Mouse (Mus musculus) limb, embryonic 14.5 days (tissue): ENCODE data around the gene Tesmin. TPM values are rescaled to one million over a fixed set of nuclear protein-coding genes. Genes with fewer than 3 reads are reported as not detected.

Experiments
- ATAC-seq: fragments of 200-750 bp; cut with Nextera tagmentation; 2 replicates; pipeline ENCODE4 v1.8.0; 2017; ENCODE audit warnings: low read depth, moderate number of reproducible peaks, moderate TSS enrichment; ENCODE audit not compliant: low FRiP score
- DNase-seq: peaks from one replicate; pipeline ENCODE4 v3.0.0-alpha.2; 2015; ENCODE audit warnings: low spot score
- H3K27ac ChIP-seq: fragments of 300-500 bp; sonication (generic); replicated peaks from 2 replicates; pipeline ENCODE4 v1.5.1; 2014; ENCODE audit warnings: low read depth, mild to moderate bottlenecking, low read length, moderate library complexity, mixed read lengths
- H3K27me3 ChIP-seq: fragments of 300-500 bp; sonication (generic); 2 replicates; pipeline ENCODE4 v1.6.1; 2014; ENCODE audit warnings: low read length, mixed read lengths; ENCODE audit not compliant: control insufficient read depth, insufficient read depth
- H3K36me3 ChIP-seq: fragments of 300-500 bp; sonication (generic); 2 replicates; pipeline ENCODE4 v1.6.1; 2014; ENCODE audit warnings: mild to moderate bottlenecking, low read length, moderate library complexity, mixed read lengths; ENCODE audit not compliant: control insufficient read depth, insufficient read depth
- H3K4me1 ChIP-seq: fragments of 300-500 bp; sonication (generic); 2 replicates; pipeline ENCODE4 v1.6.1; 2014; ENCODE audit warnings: antibody characterized with exemption, low read length, mixed read lengths; ENCODE audit not compliant: control insufficient read depth, insufficient read depth
- H3K4me2 ChIP-seq: fragments of 300-500 bp; sonication (generic); replicated peaks from 2 replicates; pipeline ENCODE4 v1.6.1; 2014; ENCODE audit warnings: low read depth, mild to moderate bottlenecking, low read length, moderate library complexity; ENCODE audit not compliant: severe bottlenecking
- H3K4me3 ChIP-seq: fragments of 300-500 bp; sonication (generic); replicated peaks from 2 replicates; pipeline ENCODE4 v1.5.1; 2014; ENCODE audit warnings: low read length
- H3K9ac ChIP-seq: fragments of 300-500 bp; sonication (generic); 2 replicates; pipeline ENCODE4 v1.6.1; 2014; ENCODE audit warnings: mild to moderate bottlenecking, low read depth, low read length, moderate library complexity; ENCODE audit not compliant: severe bottlenecking
- H3K9me3 ChIP-seq: fragments of 300-500 bp; sonication (generic); 2 replicates; pipeline ENCODE4 v1.6.1; 2016; ENCODE audit warnings: low read length; ENCODE audit not compliant: control insufficient read depth
- POLR2A ChIP-seq: fragments of 200-500 bp; IDR thresholded peaks from 2 replicates; pipeline ENCODE4 v1.8.0; 2012; ENCODE audit warnings: inconsistent platforms, mild to moderate bottlenecking, moderate library complexity, borderline replicate concordance; ENCODE audit not compliant: insufficient read depth, insufficient read length; ENCODE audit errors: extremely low read depth
- WGBS: fragments of 180-500 bp; shearing (Covaris S2); extraction: QIAGEN DNeasy Blood & Tissue Kit; methylation state at CpG from one replicate; pipeline ENCODE4 v1.1.7; 2014; 5-methylcytosine and 5-hydroxymethylcytosine counted together
- polyA plus RNA-seq, 2 experiments: library from polyadenylated mRNA; depleted of rRNA in 1 of 2; stranded (reverse) in 1 of 2; unstranded in 1 of 2; fragments of >200 nt; fragmentation: Nextera tagmentation in 1 of 2; extraction: Ambion mirVana in 1 of 2; gene quantifications; 2 replicates each; pipeline versions ENCODE4 v1.2.1 to v1.2.3; 2012 to 2014

Gene Tesmin
- polyA plus RNA-seq, 2 experiments: 0.29 to 0.34 TPM

GRCm38 (mm10) chr19:3437980-3438379 is 49.3 kb downstream of the Tesmin start:
- Histone ChIP-seq H3K27ac (no peak overlapping the region), H3K9ac (no peak overlapping the region), H3K36me3 (no peaks in the 10 kb centered on the region), H3K4me3 (no peak overlapping the region), H3K27me3 (no peaks in the 10 kb centered on the region), H3K4me1 (no peaks in the 10 kb centered on the region), H3K4me2 (no peak overlapping the region), H3K9me3 (no peaks in the 10 kb centered on the region)
- no peak for DNase-seq
- no peak for TF ChIP-seq POLR2A
- ATAC-seq: no peak
- WGBS: 75% methylated on average over 5 of the region's 5 CpGs

- no peak for DNase-seq
- no peak for ATAC-seq
- H3K27me3 ChIP-seq: no peaks in the 10 kb centered on the region
- H3K4me1 ChIP-seq: no peaks in the 10 kb centered on the region
- no peak overlapping the region for H3K9ac ChIP-seq
- WGBS: 31% methylated on average over 5 of the region's 5 CpGs
- H3K4me2 ChIP-seq: no peak overlapping the region
- no peaks in the 10 kb centered on the region for H3K36me3 ChIP-seq
- no peak overlapping the region for H3K4me3 ChIP-seq
- no peaks in the 10 kb centered on the region for H3K9me3 ChIP-seq
- no peak for TF ChIP-seq POLR2A
- H3K27ac ChIP-seq: no peak overlapping the region
Observed at GRCm38 (mm10) chr19:3440667-3441066, 52.0 kb downstream of the Tesmin start.

- DNase-seq (no peak), ATAC-seq (no peak)
- Histone ChIP-seq H3K36me3 (no peaks in the 10 kb centered on the region), H3K4me3 (no peak overlapping the region), H3K27me3 (no peaks in the 10 kb centered on the region), H3K9ac (no peak overlapping the region), H3K9me3 (no peaks in the 10 kb centered on the region), H3K27ac (no peak overlapping the region), H3K4me2 (no peak overlapping the region), H3K4me1 (no peaks in the 10 kb centered on the region)
- no peak for TF ChIP-seq POLR2A
- 24% methylated on average over 10 of the region's 10 CpGs for WGBS
Observed at GRCm38 (mm10) chr19:3441092-3441491, 52.4 kb downstream of the Tesmin start.

GRCm38 (mm10) chr19:3447348-3447747 is 58.7 kb downstream of the Tesmin start:
- 67% methylated on average over 2 of the region's 3 CpGs for WGBS
- Histone ChIP-seq H3K9ac (no peak overlapping the region), H3K27ac (no peak overlapping the region), H3K4me2 (no peak overlapping the region), H3K4me1 (no peaks in the 10 kb centered on the region), H3K4me3 (no peak overlapping the region), H3K36me3 (no peaks in the 10 kb centered on the region), H3K9me3 (no peaks in the 10 kb centered on the region), H3K27me3 (no peaks in the 10 kb centered on the region)
- ATAC-seq: no peak
- TF ChIP-seq POLR2A: no peak
- DNase-seq: no peak

- peaks cover 13% of the 10 kb centered on the region for H3K36me3 ChIP-seq
- no peaks in the 10 kb centered on the region for H3K27me3 ChIP-seq
- ATAC-seq (no peak), DNase-seq (no peak)
- no peaks in the 10 kb centered on the region for H3K9me3 ChIP-seq
- no peak overlapping the region for H3K9ac ChIP-seq
- 72% methylated on average over 3 of the region's 3 CpGs for WGBS
- no peak for TF ChIP-seq POLR2A
- no peak overlapping the region for H3K4me3 ChIP-seq
- no peak overlapping the region for H3K4me2 ChIP-seq
- no peaks in the 10 kb centered on the region for H3K4me1 ChIP-seq
- no peak overlapping the region for H3K27ac ChIP-seq
Observed at GRCm38 (mm10) chr19:3449248-3449647, 60.6 kb downstream of the Tesmin start.

GRCm38 (mm10) chr19:3450714-3451113 is 62.1 kb downstream of the Tesmin start:
- no peak for ATAC-seq
- 87% methylated on average over 3 of the region's 3 CpGs for WGBS
- no peak for TF ChIP-seq POLR2A

More at GRCm38 (mm10) chr19:3450714-3451113, 62.1 kb downstream of the Tesmin start:
- Histone ChIP-seq H3K4me3 (no peak overlapping the region), H3K4me2 (no peak overlapping the region), H3K9me3 (no peaks in the 10 kb centered on the region), H3K36me3 (peaks cover 28% of the 10 kb centered on the region), H3K27ac (no peak overlapping the region), H3K9ac (no peak overlapping the region), H3K27me3 (no peaks in the 10 kb centered on the region), H3K4me1 (no peaks in the 10 kb centered on the region)
- DNase-seq: no peak
